Mouse (Mus musculus): ENCODE measurements around the gene Cyp2d12.
"Not testable (repeated sequence)": the region's sequence is repeated elsewhere in the genome, so short reads cannot be mapped to it uniquely, and the experiment has no call there.

The Cyp2d12 gene

GRCm38 (mm10) chr15:82554531-82555230 is at the start of gene Cyp2d12:
Cyp2d12 (plus strand) TSS chr15:82555072.
- in situ Hi-C loops (cut with MboI; ENCODE audit: low pct_unique_long_range_greater_than_20kb in 1 of 2, low sequenced_read_pairs in 2 of 2, unreplicated experiment in 1 of 2): no loop called here

- in situ Hi-C loops (cut with MboI; ENCODE audit: low pct_unique_long_range_greater_than_20kb in 1 of 2, low sequenced_read_pairs in 2 of 2, unreplicated experiment in 1 of 2): no loop called here
Measured at GRCm38 (mm10) chr15:82506971-82507370, 47.9 kb upstream of the Cyp2d12 start.

- in situ Hi-C loops (cut with MboI; ENCODE audit: low pct_unique_long_range_greater_than_20kb in 1 of 2, low sequenced_read_pairs in 2 of 2, unreplicated experiment in 1 of 2): not testable (repeated sequence)
Measured at GRCm38 (mm10) chr15:82507740-82508139, 47.1 kb upstream of the Cyp2d12 start.

GRCm38 (mm10) chr15:82509495-82509894 is 45.4 kb upstream of the Cyp2d12 start:
- in situ Hi-C loops (cut with MboI; ENCODE audit: low pct_unique_long_range_greater_than_20kb in 1 of 2, low sequenced_read_pairs in 2 of 2, unreplicated experiment in 1 of 2): not testable (repeated sequence)

- in situ Hi-C loops (cut with MboI; ENCODE audit: low pct_unique_long_range_greater_than_20kb in 1 of 2, low sequenced_read_pairs in 2 of 2, unreplicated experiment in 1 of 2): not testable (repeated sequence)
Measured at GRCm38 (mm10) chr15:82510500-82510899, 44.4 kb upstream of the Cyp2d12 start.

- in situ Hi-C loops (cut with MboI; ENCODE audit: low pct_unique_long_range_greater_than_20kb in 1 of 2, low sequenced_read_pairs in 2 of 2, unreplicated experiment in 1 of 2): not testable (repeated sequence)
Measured at GRCm38 (mm10) chr15:82512111-82512510, 42.8 kb upstream of the Cyp2d12 start.

- in situ Hi-C loops (cut with MboI; ENCODE audit: low pct_unique_long_range_greater_than_20kb in 1 of 2, low sequenced_read_pairs in 2 of 2, unreplicated experiment in 1 of 2): not testable (repeated sequence)
Measured at GRCm38 (mm10) chr15:82516174-82516573, 38.7 kb upstream of the Cyp2d12 start.

GRCm38 (mm10) chr15:82527371-82527770 is 27.5 kb upstream of the Cyp2d12 start:
- in situ Hi-C loops (cut with MboI; ENCODE audit: low pct_unique_long_range_greater_than_20kb in 1 of 2, low sequenced_read_pairs in 2 of 2, unreplicated experiment in 1 of 2): not testable (repeated sequence)

- in situ Hi-C loops (cut with MboI; ENCODE audit: low pct_unique_long_range_greater_than_20kb in 1 of 2, low sequenced_read_pairs in 2 of 2, unreplicated experiment in 1 of 2): not testable (repeated sequence)
Measured at GRCm38 (mm10) chr15:82532721-82533120, 22.2 kb upstream of the Cyp2d12 start.

- in situ Hi-C loops (cut with MboI; ENCODE audit: low pct_unique_long_range_greater_than_20kb in 1 of 2, low sequenced_read_pairs in 2 of 2, unreplicated experiment in 1 of 2): not testable (repeated sequence)
Measured at GRCm38 (mm10) chr15:82542976-82543375, 11.9 kb upstream of the Cyp2d12 start.

GRCm38 (mm10) chr15:82544561-82544960 is 10.3 kb upstream of the Cyp2d12 start:
- in situ Hi-C loops (cut with MboI; ENCODE audit: low pct_unique_long_range_greater_than_20kb in 1 of 2, low sequenced_read_pairs in 2 of 2, unreplicated experiment in 1 of 2): not testable (repeated sequence)

GRCm38 (mm10) chr15:82547753-82548152 is 7.1 kb upstream of the Cyp2d12 start:
- in situ Hi-C loops (cut with MboI; ENCODE audit: low pct_unique_long_range_greater_than_20kb in 1 of 2, low sequenced_read_pairs in 2 of 2, unreplicated experiment in 1 of 2): not testable (repeated sequence)

- in situ Hi-C loops (cut with MboI; ENCODE audit: low pct_unique_long_range_greater_than_20kb in 1 of 2, low sequenced_read_pairs in 2 of 2, unreplicated experiment in 1 of 2): not testable (repeated sequence)
Measured at GRCm38 (mm10) chr15:82553211-82553610, 1.7 kb upstream of the Cyp2d12 start.

- in situ Hi-C loops (cut with MboI; ENCODE audit: low pct_unique_long_range_greater_than_20kb in 1 of 2, low sequenced_read_pairs in 2 of 2, unreplicated experiment in 1 of 2): no loop called here
Measured at GRCm38 (mm10) chr15:82572856-82573255, 18.0 kb downstream of the Cyp2d12 start.

- in situ Hi-C loops (cut with MboI; ENCODE audit: low pct_unique_long_range_greater_than_20kb in 1 of 2, low sequenced_read_pairs in 2 of 2, unreplicated experiment in 1 of 2): no loop called here
Measured at GRCm38 (mm10) chr15:82579071-82579470, 24.2 kb downstream of the Cyp2d12 start.

- in situ Hi-C loops (cut with MboI; ENCODE audit: low pct_unique_long_range_greater_than_20kb in 1 of 2, low sequenced_read_pairs in 2 of 2, unreplicated experiment in 1 of 2): no loop called here
Measured at GRCm38 (mm10) chr15:82582621-82583020, 27.7 kb downstream of the Cyp2d12 start.
